Mouse (Mus musculus) midbrain, postnatal 0 days (tissue): ENCODE results near the gene Tnnt1. TPM values are rescaled to one million over a fixed set of nuclear protein-coding genes. Genes with fewer than 3 reads are reported as not detected.

Experiments
- ATAC-seq: fragments of 200-750 bp; cut with Nextera tagmentation; 2 replicates; pipeline ENCODE4 v1.8.0; 2017; ENCODE audit warnings: moderate number of reproducible peaks, mild to moderate bottlenecking, moderate TSS enrichment, moderate library complexity; ENCODE audit not compliant: low FRiP score
- DNase-seq: peaks from one replicate; pipeline ENCODE4 v3.0.0-alpha.2; 2015; ENCODE audit warnings: low spot score
- H3K27ac ChIP-seq: fragments of 300-500 bp; sonication (generic); 2 replicates; pipeline ENCODE4 v1.5.1; 2014; ENCODE audit warnings: low read depth, mild to moderate bottlenecking, low read length, mixed read lengths
- H3K27me3 ChIP-seq: fragments of 300-500 bp; sonication (generic); 2 replicates; pipeline ENCODE4 v1.6.1; 2014; ENCODE audit warnings: low read length, control low read depth, mixed read lengths; ENCODE audit not compliant: insufficient read depth
- H3K36me3 ChIP-seq: fragments of 300-500 bp; sonication (generic); 2 replicates; pipeline ENCODE4 v1.6.1; 2014; ENCODE audit warnings: low read length, control low read depth, mixed read lengths; ENCODE audit not compliant: insufficient read depth
- H3K4me1 ChIP-seq: fragments of 300-500 bp; sonication (generic); 2 replicates; pipeline ENCODE4 v1.6.1; 2014; ENCODE audit warnings: mild to moderate bottlenecking, control low read depth, antibody characterized with exemption, low read length, mixed read lengths; ENCODE audit not compliant: insufficient read depth
- H3K4me2 ChIP-seq: fragments of 300-500 bp; sonication (generic); 2 replicates; pipeline ENCODE4 v1.6.1; 2014; ENCODE audit warnings: low read depth, mild to moderate bottlenecking, low read length, mixed read lengths; ENCODE audit not compliant: poor library complexity, severe bottlenecking
- H3K4me3 ChIP-seq: fragments of 300-500 bp; sonication (generic); 2 replicates; pipeline ENCODE4 v1.5.1; 2014; ENCODE audit warnings: low read depth, mild to moderate bottlenecking, low read length, moderate library complexity
- H3K9ac ChIP-seq: fragments of 300-500 bp; sonication (generic); replicated peaks from 2 replicates; pipeline ENCODE4 v1.6.1; 2014; ENCODE audit warnings: mild to moderate bottlenecking, low read length, moderate library complexity, mixed read lengths; ENCODE audit not compliant: poor library complexity, severe bottlenecking
- H3K9me3 ChIP-seq: fragments of 300-500 bp; sonication (generic); 2 replicates; pipeline ENCODE4 v1.6.1; 2016; ENCODE audit warnings: low read length, control low read depth
- CTCF ChIP-seq: IDR thresholded peaks from 2 replicates; pipeline ENCODE4 v1.5.1; 2016; ENCODE audit warnings: antibody characterized with exemption, mild to moderate bottlenecking
- WGBS: fragments of 180-500 bp; shearing (Covaris S2); extraction: QIAGEN DNeasy Blood & Tissue Kit; methylation state at CpG from one replicate; pipeline ENCODE4 v1.1.7; 2014; 5-methylcytosine and 5-hydroxymethylcytosine counted together
- polyA plus RNA-seq: library from polyadenylated mRNA; unstranded; fragments of >200 nt; fragmentation: Nextera tagmentation; extraction: Ambion mirVana; gene quantifications from 2 replicates; pipeline ENCODE4 v1.2.1, GENCODE M21; 2015
- total RNA-seq: library from RNA; depleted of rRNA; stranded (reverse); fragments of >200 nt; gene quantifications from 2 replicates; pipeline ENCODE4 v1.2.3, GENCODE M21; 2014

The Tnnt1 gene
- total and polyA plus RNA-seq, 2 experiments from 2014 or later: 4.1 to 4.2 TPM

GRCm38 (mm10) chr7:4479674-4480073 lies 36.5 kb downstream of the Tnnt1 start:
- DNase-seq: peak; percentile 64
- TF ChIP-seq CTCF: peak; percentile 78
- Histone ChIP-seq H3K9me3 (no peaks in the 10 kb centered on the region), H3K4me1 (peaks cover 4% of the 10 kb centered on the region; the same call in 1 of the 2 replicates), H3K4me2 (no peak overlapping the region), H3K27me3 (peaks cover 8% of the 10 kb centered on the region; the same call in 1 of the 2 replicates), H3K27ac (no peak overlapping the region), H3K4me3 (no peak overlapping the region), H3K9ac (no peak overlapping the region), H3K36me3 (peaks cover 38% of the 10 kb centered on the region)
- no peak for ATAC-seq
- 17% methylated on average over 6 of the region's 6 CpGs for WGBS

- DNase-seq: no peak
Measured at GRCm38 (mm10) chr7:4478796-4479291, 37.3 kb downstream of the Tnnt1 start.

DNA sequence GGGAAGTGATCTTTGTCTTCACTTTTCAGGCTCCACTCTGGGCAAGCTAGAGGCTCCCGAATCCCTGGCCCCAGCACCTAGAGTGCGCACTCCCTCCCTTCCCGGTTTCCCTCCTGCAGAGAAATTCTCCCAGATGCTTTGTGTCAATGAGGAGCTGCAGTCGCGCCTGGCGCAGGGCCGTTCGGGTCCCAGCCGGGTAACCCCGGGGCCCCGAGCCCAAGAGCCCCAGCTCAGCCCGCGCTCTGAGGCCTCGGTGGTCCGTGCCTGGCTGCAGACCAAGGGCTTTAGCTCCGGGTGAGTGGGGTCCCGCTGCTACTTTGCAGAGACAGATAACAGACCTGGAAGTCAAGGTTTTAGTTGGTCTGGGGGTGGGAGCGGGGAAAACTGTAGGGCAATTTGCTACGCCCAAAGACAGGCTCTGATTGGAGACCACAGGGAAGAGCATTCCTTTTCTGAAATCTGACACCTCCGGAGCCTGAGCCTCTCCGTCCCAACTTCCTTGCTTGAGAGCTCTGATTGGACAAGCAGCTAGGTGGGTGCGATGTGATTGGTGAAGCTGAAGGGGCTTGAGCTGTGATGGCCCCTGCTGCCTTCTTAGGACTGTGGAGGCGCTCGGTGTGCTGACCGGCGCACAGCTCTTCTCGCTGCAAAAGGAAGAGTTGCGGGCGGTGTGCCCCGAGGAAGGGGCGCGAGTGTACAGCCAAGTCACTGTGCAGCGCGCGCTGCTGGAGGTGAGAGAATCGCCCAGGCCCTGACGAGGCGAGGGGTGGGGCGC lies 38.0 kb downstream of the Tnnt1 start:
- H3K4me1 ChIP-seq: peaks cover 4% of the 10 kb centered on the region; the same call in 1 of the 2 replicates
- peak overlapping the region; percentile 44 for H3K4me3 ChIP-seq
- WGBS: under 1% methylated on average over 39 of the region's 39 CpGs
- no peaks in the 10 kb centered on the region for H3K9me3 ChIP-seq
- peaks cover 24% of the 10 kb centered on the region for H3K36me3 ChIP-seq
- DNase-seq: peak; percentile 89
- peak; percentile 88 for ATAC-seq
- peak overlapping the region; percentile 37 for H3K9ac ChIP-seq
- H3K27me3 ChIP-seq: peaks cover 23% of the 10 kb centered on the region
- 0 out of 2 replicates have a peak overlapping the region, but pooled peaks have one; percentile 7 for H3K27ac ChIP-seq
- peak; percentile 15; the same call in 1 of the 2 replicates for TF ChIP-seq CTCF
- peak overlapping the region; percentile 83 for H3K4me2 ChIP-seq

More at GRCm38 (mm10) chr7:4478796-4479291, 37.3 kb downstream of the Tnnt1 start:
- Histone ChIP-seq H3K9ac (peak overlapping the region; percentile 37; the same call in 1 of the 2 replicates), H3K4me3 (peak overlapping the region; percentile 44), H3K4me2 (peak overlapping the region; percentile 83), H3K36me3 (peaks cover 30% of the 10 kb centered on the region), H3K27me3 (peaks cover 17% of the 10 kb centered on the region), H3K4me1 (peaks cover 4% of the 10 kb centered on the region; the same call in 1 of the 2 replicates), H3K27ac (0 out of 2 replicates have a peak overlapping the region, but pooled peaks have one; percentile 7), H3K9me3 (no peaks in the 10 kb centered on the region)
- peak; percentile 10; the same call in 1 of the 2 replicates for ATAC-seq
- TF ChIP-seq CTCF: 0 out of 2 replicates have a peak, but pooled peaks have one; percentile 0
- WGBS: 4% methylated on average over 16 of the region's 16 CpGs

GRCm38 (mm10) chr7:4473940-4474339 lies 42.2 kb downstream of the Tnnt1 start:
- H3K9me3 ChIP-seq: no peaks in the 10 kb centered on the region
- no peak overlapping the region for H3K9ac ChIP-seq
- ATAC-seq (no peak), DNase-seq (no peak)
- H3K27me3 ChIP-seq: peaks cover 32% of the 10 kb centered on the region
- H3K27ac ChIP-seq: no peak overlapping the region
- H3K4me2 ChIP-seq: no peak overlapping the region
- H3K36me3 ChIP-seq: no peaks in the 10 kb centered on the region
- 14% methylated on average over 19 of the region's 19 CpGs for WGBS
- no peak for TF ChIP-seq CTCF
- H3K4me3 ChIP-seq: no peak overlapping the region
- peaks cover 3% of the 10 kb centered on the region; the same call in 1 of the 2 replicates for H3K4me1 ChIP-seq

GRCm38 (mm10) chr7:4471179-4471555 lies 45.0 kb downstream of the Tnnt1 start:
- Histone ChIP-seq H3K27ac (no peak overlapping the region), H3K4me3 (peak overlapping the region; percentile 49), H3K4me1 (no peaks in the 10 kb centered on the region), H3K9ac (peak overlapping the region; percentile 65), H3K9me3 (no peaks in the 10 kb centered on the region), H3K4me2 (peak overlapping the region; percentile 71), H3K36me3 (no peaks in the 10 kb centered on the region), H3K27me3 (peaks cover 29% of the 10 kb centered on the region)
- DNase-seq (peak; percentile 89), ATAC-seq (peak; percentile 87)
- WGBS: 1% methylated on average over 24 of the region's 24 CpGs
- TF ChIP-seq CTCF: peak; percentile 88
